Mouse (Mus musculus): ENCODE measurements around the gene Camp. TPM values are rescaled to one million over a fixed set of nuclear protein-coding genes. Genes with fewer than 3 reads are reported as not detected.

The Camp gene
- polyA plus RNA-seq, 1 experiment from 2014 or later = 2.9 TPM

Other genes starting within 250 kb of the Camp start
- 0.11 TPM in 1 of 2 replicates, not detected in the other for gene Fbxw24, start 223.6 kb downstream of the Camp start, polyA plus RNA-seq (2015; fragmentation: Nextera tagmentation; extraction: Ambion mirVana)
- not detected in 2 replicates for gene Fbxw25, start 185.0 kb downstream of the Camp start, polyA plus RNA-seq (2015; fragmentation: Nextera tagmentation; extraction: Ambion mirVana)
- not detected in 2 replicates for gene Fbxw18, start 146.9 kb downstream of the Camp start, polyA plus RNA-seq (2015; fragmentation: Nextera tagmentation; extraction: Ambion mirVana)
- not detected in 2 replicates for gene Fbxw26, start 103.5 kb downstream of the Camp start, polyA plus RNA-seq (2015; fragmentation: Nextera tagmentation; extraction: Ambion mirVana)
- not detected in 2 replicates for gene Fbxw27, start 58.9 kb downstream of the Camp start, polyA plus RNA-seq (2015; fragmentation: Nextera tagmentation; extraction: Ambion mirVana)
- not detected in 2 replicates for gene Spink8, start 37.3 kb downstream of the Camp start, polyA plus RNA-seq (2015; fragmentation: Nextera tagmentation; extraction: Ambion mirVana)
- gene Nme6, start 16.9 kb downstream of the Camp start, polyA plus RNA-seq (2015; fragmentation: Nextera tagmentation; extraction: Ambion mirVana) = 88.4 and 96.6 TPM in 2 replicates
- 32.1 and 32.5 TPM in 2 replicates for gene Cdc25a, start 26.0 kb upstream of the Camp start, polyA plus RNA-seq (2015; fragmentation: Nextera tagmentation; extraction: Ambion mirVana)
- gene Map4, start 81.8 kb upstream of the Camp start, polyA plus RNA-seq (2015; fragmentation: Nextera tagmentation; extraction: Ambion mirVana) = 53.0 and 54.4 TPM in 2 replicates

Data from intestine, embryonic 15.5 days (tissue).